Mouse (Mus musculus) limb, embryonic 12.5 days (tissue): ENCODE measurements around the gene Grk6. TPM values are rescaled to one million over a fixed set of nuclear protein-coding genes. Genes with fewer than 3 reads are reported as not detected.

ENCODE experiments used
- ATAC-seq: fragments of 200-750 bp; cut with Nextera tagmentation; 2 replicates; pipeline ENCODE4 v1.8.0; 2017; ENCODE audit warnings: low read depth, moderate TSS enrichment; ENCODE audit not compliant: insufficient number of reproducible peaks, insufficient read depth, low FRiP score, low TSS enrichment
- H3K27ac ChIP-seq: fragments of 300-500 bp; sonication (generic); 2 replicates; pipeline ENCODE4 v1.5.1; 2016; ENCODE audit warnings: mild to moderate bottlenecking, moderate library complexity
- H3K27me3 ChIP-seq: fragments of 300-500 bp; sonication (generic); 2 replicates; pipeline ENCODE4 v1.6.1; 2016; ENCODE audit warnings: mild to moderate bottlenecking, moderate library complexity
- H3K36me3 ChIP-seq: fragments of 300-500 bp; sonication (generic); 2 replicates; pipeline ENCODE4 v1.6.1; 2016; ENCODE audit warnings: mild to moderate bottlenecking, moderate library complexity
- H3K4me1 ChIP-seq: fragments of 300-500 bp; sonication (generic); replicated peaks from 2 replicates; pipeline ENCODE4 v1.6.1; 2016
- H3K4me2 ChIP-seq: fragments of 300-500 bp; sonication (generic); 2 replicates; pipeline ENCODE4 v1.6.1; 2016; ENCODE audit warnings: mild to moderate bottlenecking, moderate library complexity
- H3K4me3 ChIP-seq: fragments of 300-500 bp; sonication (generic); replicated peaks from 2 replicates; pipeline ENCODE4 v1.5.1; 2016; ENCODE audit warnings: mild to moderate bottlenecking
- H3K9ac ChIP-seq: fragments of 300-500 bp; sonication (generic); replicated peaks from 2 replicates; pipeline ENCODE4 v1.6.1; 2016; ENCODE audit warnings: mild to moderate bottlenecking, moderate library complexity
- H3K9me3 ChIP-seq: fragments of 300-500 bp; sonication (generic); 2 replicates; pipeline ENCODE4 v1.6.1; 2016; ENCODE audit warnings: mild to moderate bottlenecking, moderate library complexity
- whole genome bisulfite sequencing: fragments of 180-500 bp; shearing (Covaris S2); methylation state at CpG from one replicate; pipeline ENCODE4 v1.1.7; 2016; 5-methylcytosine and 5-hydroxymethylcytosine counted together
- polyA plus RNA-seq: library from polyadenylated mRNA; unstranded; fragments of >200 nt; fragmentation: Nextera tagmentation; extraction: Ambion mirVana; gene quantifications from 2 replicates; pipeline ENCODE4 v1.2.1, GENCODE M21; 2016

Grk6 gene
- polyA plus RNA-seq, 1 experiment from 2014 or later = 66.6 TPM

DNA sequence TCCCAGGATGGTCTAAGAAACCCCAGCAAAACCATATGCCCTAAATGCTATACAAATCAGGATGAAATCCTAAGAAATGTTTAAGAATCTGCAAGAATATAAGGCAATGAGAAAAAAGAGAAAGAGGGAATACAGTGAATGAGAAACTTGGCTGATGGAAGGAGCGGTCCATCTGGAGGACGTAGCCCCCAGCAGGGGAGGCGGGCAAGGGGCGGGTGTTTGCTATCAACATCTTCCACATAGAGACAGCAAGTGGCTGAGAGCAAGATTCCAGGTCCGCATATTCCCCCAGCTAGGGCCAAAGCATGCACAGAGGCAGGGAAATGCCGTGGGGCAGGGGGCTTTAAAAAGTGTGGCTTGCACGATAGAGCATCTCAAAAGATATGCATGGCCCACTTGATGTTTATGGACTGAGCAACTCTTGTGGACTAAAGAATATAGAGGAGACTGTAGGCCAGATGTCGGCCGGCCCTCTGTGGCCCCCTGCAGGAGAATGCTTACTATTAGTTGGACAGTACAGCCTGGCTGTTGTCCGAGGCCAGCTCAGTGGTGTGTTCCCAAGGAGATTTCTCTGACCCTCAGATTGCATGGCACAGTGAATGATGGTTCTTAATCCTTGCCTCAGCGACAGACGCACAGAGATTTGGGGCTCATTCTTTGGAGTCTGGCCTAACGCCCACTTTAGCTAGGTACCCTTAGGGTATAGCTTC is 24.1 kb downstream of the Grk6 start:
- ATAC-seq = no peak
- no peak overlapping the region for H3K27ac ChIP-seq
- WGBS = 40% methylated on average over 13 of the region's 13 CpGs
- H3K4me3 ChIP-seq = no peak overlapping the region
- peaks cover 46% of the 10 kb centered on the region for H3K4me1 ChIP-seq
- peaks cover 5% of the 10 kb centered on the region for H3K36me3 ChIP-seq
- H3K9ac ChIP-seq = no peak overlapping the region
- no peaks in the 10 kb centered on the region for H3K27me3 ChIP-seq
- H3K9me3 ChIP-seq = no peaks in the 10 kb centered on the region
- no peak overlapping the region for H3K4me2 ChIP-seq

DNA sequence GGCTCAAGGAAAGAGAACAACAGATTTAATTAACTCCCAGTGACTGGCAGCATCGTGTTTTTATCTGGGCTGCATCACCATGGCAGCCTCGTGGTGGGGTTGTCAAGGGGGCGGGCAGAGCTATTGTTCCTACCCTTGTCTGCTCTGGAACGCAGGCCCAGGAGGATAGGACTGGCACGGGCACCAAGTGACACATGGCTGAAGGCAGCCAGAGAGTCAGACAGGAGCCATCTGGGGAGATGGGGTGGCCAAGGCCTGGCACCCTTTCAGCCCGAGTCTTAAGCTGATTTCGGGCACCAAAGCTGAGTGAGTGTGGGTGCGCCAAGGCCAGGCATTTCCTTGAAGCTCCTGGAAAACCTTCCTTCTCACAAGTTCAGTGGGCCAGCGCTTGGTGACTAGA is 25.5 kb downstream of the Grk6 start:
- H3K4me2 ChIP-seq = peak overlapping the region; percentile 100; the same call in 1 of the 2 replicates
- peaks cover 18% of the 10 kb centered on the region for H3K36me3 ChIP-seq
- no peak overlapping the region for H3K9ac ChIP-seq
- no peaks in the 10 kb centered on the region for H3K9me3 ChIP-seq
- no peak for ATAC-seq
- no peak overlapping the region for H3K27ac ChIP-seq
- WGBS = 74% methylated on average over 9 of the region's 9 CpGs
- peaks cover 49% of the 10 kb centered on the region for H3K4me1 ChIP-seq
- H3K4me3 ChIP-seq = no peak overlapping the region
- H3K27me3 ChIP-seq = no peaks in the 10 kb centered on the region

- no peaks in the 10 kb centered on the region for H3K9me3 ChIP-seq
- H3K4me3 ChIP-seq = peak overlapping the region; percentile 61
- H3K36me3 ChIP-seq = peaks cover 27% of the 10 kb centered on the region
- WGBS = 2% methylated on average over 54 of the region's 54 CpGs
- no peaks in the 10 kb centered on the region for H3K27me3 ChIP-seq
- H3K4me1 ChIP-seq = peaks cover 43% of the 10 kb centered on the region
- H3K4me2 ChIP-seq = peak overlapping the region; percentile 100
- H3K27ac ChIP-seq = peak overlapping the region; percentile 89
- ATAC-seq = peak; percentile 39
- H3K9ac ChIP-seq = peak overlapping the region; percentile 82
Observed at GRCm38 (mm10) chr13:55471156-55471818, 26.4 kb downstream of the Grk6 start.

DNA sequence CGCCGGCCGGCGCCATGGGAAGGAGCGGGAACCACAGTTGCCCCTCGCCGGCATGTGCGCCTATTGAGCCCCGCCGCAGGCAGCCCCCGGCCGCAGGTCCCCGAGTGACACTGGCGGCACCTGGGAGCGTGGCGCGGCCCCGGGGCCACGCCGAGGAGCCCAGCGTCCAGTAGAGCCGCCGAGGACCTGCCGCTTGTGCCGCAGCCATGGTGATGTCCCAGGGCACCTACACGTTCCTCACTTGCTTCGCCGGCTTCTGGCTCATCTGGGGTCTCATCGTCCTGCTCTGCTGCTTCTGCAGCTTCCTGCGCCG is 26.9 kb downstream of the Grk6 start:
- Histone ChIP-seq H3K9me3 (no peaks in the 10 kb centered on the region), H3K4me1 (peaks cover 43% of the 10 kb centered on the region), H3K9ac (peak overlapping the region; percentile 82), H3K27ac (peak overlapping the region; percentile 89), H3K4me3 (peak overlapping the region; percentile 61), H3K36me3 (peaks cover 32% of the 10 kb centered on the region), H3K4me2 (peak overlapping the region; percentile 100), H3K27me3 (no peaks in the 10 kb centered on the region)
- peak; percentile 16; the same call in 1 of the 2 replicates for ATAC-seq
- under 1% methylated on average over 31 of the region's 31 CpGs for WGBS

GRCm38 (mm10) chr13:55472132-55473022 is 27.5 kb downstream of the Grk6 start:
- peak; percentile 33 for ATAC-seq
- under 1% methylated on average over 103 of the region's 103 CpGs for WGBS
- Histone ChIP-seq H3K36me3 (peaks cover 38% of the 10 kb centered on the region), H3K27ac (peak overlapping the region; percentile 89), H3K27me3 (no peaks in the 10 kb centered on the region), H3K4me1 (peaks cover 43% of the 10 kb centered on the region), H3K4me3 (peak overlapping the region; percentile 61), H3K9ac (peak overlapping the region; percentile 82), H3K4me2 (peak overlapping the region; percentile 100), H3K9me3 (no peaks in the 10 kb centered on the region)

GRCm38 (mm10) chr13:55473076-55473831 is 28.4 kb downstream of the Grk6 start:
- peak overlapping the region; percentile 61 for H3K4me3 ChIP-seq
- H3K4me1 ChIP-seq = peaks cover 43% of the 10 kb centered on the region
- peak overlapping the region; percentile 82 for H3K9ac ChIP-seq
- H3K4me2 ChIP-seq = peak overlapping the region; percentile 100
- no peak for ATAC-seq
- 12% methylated on average over 18 of the region's 18 CpGs for WGBS
- peak overlapping the region; percentile 89 for H3K27ac ChIP-seq
- peaks cover 47% of the 10 kb centered on the region for H3K36me3 ChIP-seq
- no peaks in the 10 kb centered on the region for H3K27me3 ChIP-seq
- no peaks in the 10 kb centered on the region for H3K9me3 ChIP-seq

DNA sequence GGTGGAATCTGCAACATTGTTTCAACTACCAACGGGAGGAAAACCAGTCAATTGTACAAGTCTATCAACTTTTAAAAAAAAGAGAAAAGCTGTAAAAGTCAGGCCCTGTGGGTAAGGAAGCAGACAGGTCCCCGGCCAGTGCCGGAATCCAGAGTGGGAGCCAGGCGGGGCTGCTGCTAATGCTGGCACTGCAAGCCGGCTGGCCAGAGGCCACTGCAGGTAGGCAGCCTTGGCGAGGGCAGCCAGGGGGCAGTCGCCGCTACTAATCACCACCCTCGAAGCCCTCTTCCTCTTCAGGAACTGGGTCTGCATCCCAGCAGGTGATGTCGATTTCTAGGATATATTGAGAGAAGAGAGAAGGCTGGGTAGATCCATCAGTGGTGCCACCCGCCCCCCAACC is 29.1 kb downstream of the Grk6 start:
- Histone ChIP-seq H3K27ac (peak overlapping the region; percentile 35; the same call in 1 of the 2 replicates), H3K4me2 (peak overlapping the region; percentile 100; the same call in 1 of the 2 replicates), H3K4me1 (peaks cover 43% of the 10 kb centered on the region), H3K4me3 (0 out of 2 replicates have a peak overlapping the region, but pooled peaks have one; percentile 9), H3K36me3 (peaks cover 52% of the 10 kb centered on the region), H3K9me3 (no peaks in the 10 kb centered on the region), H3K9ac (no peak overlapping the region), H3K27me3 (no peaks in the 10 kb centered on the region)
- 64% methylated on average over 11 of the region's 11 CpGs for WGBS
- ATAC-seq = no peak

- H3K27ac ChIP-seq = 0 out of 2 replicates have a peak overlapping the region, but pooled peaks have one; percentile 29
- peaks cover 59% of the 10 kb centered on the region for H3K36me3 ChIP-seq
- H3K4me2 ChIP-seq = no peak overlapping the region
- no peak overlapping the region for H3K4me3 ChIP-seq
- no peak overlapping the region for H3K9ac ChIP-seq
- H3K9me3 ChIP-seq = no peaks in the 10 kb centered on the region
- no peak for ATAC-seq
- no peaks in the 10 kb centered on the region for H3K27me3 ChIP-seq
- peaks cover 36% of the 10 kb centered on the region for H3K4me1 ChIP-seq
- WGBS = 57% methylated on average over 5 of the region's 5 CpGs
Observed at GRCm38 (mm10) chr13:55474621-55475069, 29.8 kb downstream of the Grk6 start.

- Histone ChIP-seq H3K4me1 (peaks cover 35% of the 10 kb centered on the region), H3K9ac (no peak overlapping the region), H3K9me3 (no peaks in the 10 kb centered on the region), H3K27me3 (no peaks in the 10 kb centered on the region), H3K27ac (no peak overlapping the region), H3K36me3 (peaks cover 70% of the 10 kb centered on the region), H3K4me2 (no peak overlapping the region), H3K4me3 (no peak overlapping the region)
- no peak for ATAC-seq
- 91% methylated on average over 5 of the region's 5 CpGs for WGBS
Observed at GRCm38 (mm10) chr13:55475750-55476149, 30.9 kb downstream of the Grk6 start.

DNA sequence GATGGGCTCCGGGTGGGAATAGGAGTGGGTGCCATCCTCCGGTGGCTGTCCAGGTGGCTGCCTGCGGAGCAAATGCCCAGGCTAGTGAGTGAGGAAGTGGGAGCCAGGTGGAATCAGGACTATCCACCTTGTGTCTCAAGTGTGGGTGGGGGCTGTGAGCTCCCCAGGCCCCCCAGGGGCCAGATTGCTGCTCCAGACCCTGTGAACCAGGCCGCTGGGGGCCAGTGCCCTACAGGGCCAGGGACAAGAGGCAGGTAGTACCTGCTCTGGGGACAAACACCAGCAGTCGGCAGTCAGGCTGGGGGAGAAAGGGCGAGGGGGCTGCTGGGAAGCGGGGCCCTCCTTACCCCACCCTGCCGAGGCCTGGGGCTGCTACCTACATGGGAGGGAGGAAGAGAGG is 31.4 kb downstream of the Grk6 start:
- Histone ChIP-seq H3K36me3 (peaks cover 75% of the 10 kb centered on the region), H3K27ac (no peak overlapping the region), H3K27me3 (no peaks in the 10 kb centered on the region), H3K4me2 (no peak overlapping the region), H3K9me3 (no peaks in the 10 kb centered on the region), H3K9ac (no peak overlapping the region), H3K4me3 (no peak overlapping the region), H3K4me1 (peaks cover 30% of the 10 kb centered on the region)
- WGBS = 85% methylated on average over 8 of the region's 8 CpGs
- ATAC-seq = no peak
